Mouse (Mus musculus) yolk sac, embryonic 10.5 days (tissue): Measurements from ENCODE around the gene Stra6l.

ENCODE experiments used
- DNase-seq: peaks from one replicate; pipeline ENCODE4 v3.0.0-alpha.2; 2017; ENCODE audit warnings: low spot score

Stra6l gene

DNA sequence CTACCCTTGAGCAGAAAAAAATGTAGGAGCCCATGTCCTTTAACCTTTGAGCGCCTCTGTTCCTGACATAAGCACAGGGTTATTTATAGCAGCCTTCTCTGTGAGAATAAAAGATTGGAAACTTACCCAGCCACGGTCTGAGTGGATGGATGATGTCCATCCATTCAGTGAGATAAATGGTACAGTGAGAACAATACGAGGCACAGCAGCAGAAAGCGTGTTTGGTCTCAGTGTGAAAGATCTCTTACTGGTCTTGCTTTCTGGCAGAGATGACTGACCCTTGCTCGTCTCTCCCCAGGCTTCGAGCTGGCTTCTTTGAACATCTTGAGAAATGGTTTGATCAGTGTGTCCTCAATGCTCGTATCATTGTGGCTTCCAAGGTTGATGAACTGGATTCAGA, 68.6 kb downstream of the Stra6l start:
- DNase-seq: no peak

DNA sequence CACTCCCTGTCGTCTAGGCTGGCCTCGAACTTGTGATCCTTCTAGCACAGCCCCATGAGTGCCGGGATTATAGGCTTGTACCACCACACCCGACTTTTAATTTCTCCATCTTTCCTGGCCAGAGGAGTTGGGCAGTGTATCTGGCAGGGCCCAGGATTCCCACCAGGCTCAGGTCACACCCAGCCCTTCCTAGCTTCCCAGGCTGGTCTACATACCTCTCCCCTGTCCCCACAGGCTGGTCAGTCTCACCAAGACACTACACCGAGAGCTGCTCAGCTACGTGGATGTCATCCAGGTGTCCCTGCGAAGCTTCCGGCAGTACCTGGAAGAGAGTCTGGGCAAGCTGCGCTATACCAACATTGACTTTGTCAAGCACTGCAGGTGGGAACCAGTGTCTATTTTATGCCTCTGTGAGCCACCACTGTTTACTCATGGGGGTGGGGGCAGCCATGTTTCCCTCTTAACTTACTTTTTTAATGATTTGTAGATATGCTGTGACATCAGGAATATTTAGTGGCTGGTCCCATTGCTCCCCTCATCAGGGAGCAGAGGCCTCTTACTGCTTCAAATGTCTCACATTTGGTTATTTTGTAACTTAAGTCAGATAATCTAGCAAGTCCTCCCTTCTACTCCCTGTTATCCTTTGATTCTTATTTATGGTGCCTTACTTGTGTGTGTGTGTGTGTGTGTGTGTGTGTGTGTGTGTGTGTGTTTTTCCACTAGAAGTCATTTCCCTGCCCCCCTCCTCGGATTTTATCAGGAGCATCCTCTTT, 73.4 kb downstream of the Stra6l start:
- DNase-seq: no peak

DNA sequence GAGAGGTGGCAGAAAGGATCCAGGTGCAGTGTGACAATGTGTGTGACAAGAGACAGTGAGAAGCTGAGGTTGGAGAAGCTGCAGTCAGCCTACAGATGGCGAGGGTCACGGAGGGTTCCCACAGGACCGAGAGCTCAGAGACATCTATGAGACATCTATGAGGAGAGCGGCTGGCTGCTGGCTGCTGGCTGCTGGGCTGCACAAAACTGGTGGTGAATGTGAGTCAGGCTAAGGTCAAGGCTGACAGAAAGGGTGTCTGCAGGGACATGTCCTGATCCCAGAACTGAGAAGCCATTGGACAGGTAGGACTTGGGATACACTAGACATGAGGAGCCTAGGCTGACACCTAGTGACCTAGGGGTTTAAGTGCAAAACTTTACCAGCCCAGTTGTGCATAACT, 75.5 kb downstream of the Stra6l start:
- no peak for DNase-seq

DNA sequence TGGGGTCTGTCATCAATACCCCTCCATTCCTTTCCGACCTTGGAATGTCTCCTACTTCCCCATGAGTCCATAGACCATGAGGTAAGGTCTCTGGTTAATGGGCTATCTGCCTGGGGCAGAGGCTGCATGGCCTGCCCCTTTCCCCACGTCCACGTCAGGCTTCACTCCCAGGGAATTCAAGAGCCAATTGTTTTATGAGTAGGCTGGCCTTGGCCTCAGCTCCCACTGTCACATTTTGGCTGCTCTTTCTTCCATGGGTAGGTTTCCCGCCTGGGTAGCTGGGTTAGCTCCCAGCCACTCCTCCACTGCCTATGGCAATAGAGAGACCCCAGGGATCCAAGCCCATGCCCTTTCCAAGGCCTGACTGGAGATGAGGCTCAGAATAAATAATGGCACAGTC, 80.1 kb downstream of the Stra6l start:
- no peak for DNase-seq
